Mouse (Mus musculus): ENCODE measurements around the gene Kcnab2. TPM values are rescaled to one million over a fixed set of nuclear protein-coding genes. Genes with fewer than 3 reads are reported as not detected.

Kcnab2 gene
- total and polyA plus RNA-seq, 3 experiments: 82.9 to 118 TPM; not detected in 1

DNA sequence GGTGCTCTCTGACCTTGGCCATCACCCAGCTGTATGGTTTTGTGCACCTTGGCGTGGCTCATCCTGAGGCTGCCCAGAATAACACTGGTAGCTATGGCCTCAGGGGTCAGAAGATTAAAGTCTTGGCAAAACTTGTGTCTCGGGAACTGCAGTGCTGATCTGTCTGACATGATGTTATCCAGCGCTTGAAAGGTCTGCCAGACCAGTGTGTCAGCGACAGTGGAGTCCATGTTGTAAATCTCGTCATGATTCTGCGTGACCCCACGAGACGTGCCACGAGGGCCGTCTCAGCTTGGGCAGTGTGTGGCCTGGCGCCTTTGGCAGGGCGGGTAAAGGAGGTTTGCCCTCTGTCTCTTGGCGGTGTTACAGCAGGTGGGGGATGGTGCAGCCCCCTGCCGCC is 12.6 kb upstream of the Kcnab2 start:
- H3K4me3 ChIP-seq (ENCODE audit: control insufficient read depth in 1 of 2, insufficient read depth in 1 of 2, low read depth in 2 of 2, low read length in 2 of 2): no peak overlapping the region
- H3K27ac ChIP-seq (ENCODE audit: control insufficient read depth, low read depth, low read length): no peak overlapping the region
- no peak overlapping the region for H3K9ac ChIP-seq (ENCODE audit: control insufficient read depth, low read depth, low read length, poor library complexity, severe bottlenecking)
- H3K36me3 ChIP-seq (ENCODE audit: control insufficient read depth in 1 of 2, insufficient read depth in 2 of 2, low read length in 2 of 2): no peaks in the 10 kb centered on the region
- no peaks in the 10 kb centered on the region for H3K27me3 ChIP-seq (ENCODE audit: control insufficient read depth in 1 of 2, insufficient read depth in 2 of 2, low read length in 2 of 2)
- H3K9me3 ChIP-seq (replicated peaks; ENCODE audit: insufficient read depth, low read length): no peaks in the 10 kb centered on the region
- no peaks in the 10 kb centered on the region for H3K4me1 ChIP-seq (ENCODE audit: control insufficient read depth in 1 of 2, insufficient read depth in 2 of 2, low read length in 2 of 2)
- no peaks in the 10 kb centered on the region for H3K79me2 ChIP-seq (ENCODE audit: control insufficient read depth, insufficient read depth, low read length, poor library complexity)
- no peak for TF ChIP-seq POLR2A (IDR thresholded peaks at IDR 0.05; ENCODE audit: control insufficient read depth in 1 of 2, insufficient read depth in 1 of 2, low read depth in 1 of 2, low read length in 2 of 2, poor library complexity in 1 of 2)
- no peak for TF ChIP-seq UBTF (IDR thresholded peaks at IDR 0.05; ENCODE audit: borderline replicate concordance, insufficient read depth, low read depth, low read length)
- TF ChIP-seq USF1 (IDR thresholded peaks at IDR 0.05; ENCODE audit: low read depth, low read length): no peak
- TF ChIP-seq CTCF (IDR thresholded peaks at IDR 0.05 in 2 of 3, conservative IDR thresholded peaks at IDR 0.05 in 1 of 3; ENCODE audit: control insufficient read depth in 1 of 3, insufficient read depth in 1 of 3, low read depth in 2 of 3, low read length in 3 of 3, poor library complexity in 1 of 3, severe bottlenecking in 1 of 3): no peak
- no peak for TF ChIP-seq ZC3H11A (IDR thresholded peaks at IDR 0.05; ENCODE audit: low read depth, low read length)
- no peak for TF ChIP-seq CHD1 (IDR thresholded peaks at IDR 0.05; ENCODE audit: low read depth, low read length)
- no peak for TF ChIP-seq MYB (IDR thresholded peaks at IDR 0.05; ENCODE audit: low read depth, low read length)
- TF ChIP-seq RCOR1 (IDR thresholded peaks at IDR 0.05; ENCODE audit: low read depth, low read length): no peak
- no peak for TF ChIP-seq HCFC1 (IDR thresholded peaks at IDR 0.05; ENCODE audit: low read depth, low read length)
- TF ChIP-seq KAT2A (conservative IDR thresholded peaks at IDR 0.05; ENCODE audit: low read depth, low read length): no peak
- TF ChIP-seq ZMIZ1 (IDR thresholded peaks at IDR 0.05; ENCODE audit: low read depth, low read length): no peak
- TF ChIP-seq MAX (IDR thresholded peaks at IDR 0.05; ENCODE audit: low read length): no peak
- no peak for TF ChIP-seq CHD2 (IDR thresholded peaks at IDR 0.05; ENCODE audit: low read length)
- no peak for TF ChIP-seq SMC3 (IDR thresholded peaks at IDR 0.05; ENCODE audit: low read depth, low read length)
- TF ChIP-seq MAZ (IDR thresholded peaks at IDR 0.05; ENCODE audit: low read depth, low read length): no peak
- no peak for TF ChIP-seq POLR2AphosphoS2 (IDR thresholded peaks at IDR 0.05; ENCODE audit: low read length)
- TF ChIP-seq TAL1 (IDR thresholded peaks at IDR 0.05; ENCODE audit: low read length): no peak
- no peak for TF ChIP-seq ELF1 (IDR thresholded peaks at IDR 0.05; ENCODE audit: low read depth, low read length)
- no peak for DNase-seq (ENCODE audit: low read depth, low spot score)

DNA sequence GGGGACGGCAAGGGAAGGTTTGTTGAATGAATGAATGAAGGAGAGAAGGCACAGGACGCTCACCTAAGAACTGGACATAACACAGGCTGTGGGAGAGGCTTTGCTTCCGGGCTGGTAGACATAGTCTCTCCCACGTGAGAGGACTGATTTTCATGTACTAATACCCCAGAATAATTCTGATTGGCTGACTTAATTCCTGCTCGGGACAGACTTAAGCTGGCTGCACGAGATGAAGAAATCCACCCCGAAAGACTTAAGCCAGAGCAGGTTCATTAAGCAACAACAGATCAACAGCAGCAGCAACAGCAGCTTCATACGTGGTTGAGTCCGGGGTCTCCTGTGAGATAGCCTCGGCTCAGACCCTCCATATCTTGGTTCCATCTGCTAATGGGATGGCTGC is 10.4 kb upstream of the Kcnab2 start:
- no peak for DNase-seq (ENCODE audit: low read depth, low spot score)
- Histone ChIP-seq H3K4me3 (ENCODE audit: control insufficient read depth in 1 of 2, insufficient read depth in 1 of 2, low read depth in 2 of 2, low read length in 2 of 2) (no peak overlapping the region), H3K36me3 (ENCODE audit: control insufficient read depth in 1 of 2, insufficient read depth in 2 of 2, low read length in 2 of 2) (no peaks in the 10 kb centered on the region), H3K9me3 (replicated peaks; ENCODE audit: insufficient read depth, low read length) (no peaks in the 10 kb centered on the region), H3K27ac (ENCODE audit: control insufficient read depth, low read depth, low read length) (no peak overlapping the region), H3K27me3 (ENCODE audit: control insufficient read depth in 1 of 2, insufficient read depth in 2 of 2, low read length in 2 of 2) (no peaks in the 10 kb centered on the region), H3K9ac (ENCODE audit: control insufficient read depth, low read depth, low read length, poor library complexity, severe bottlenecking) (no peak overlapping the region), H3K79me2 (ENCODE audit: control insufficient read depth, insufficient read depth, low read length, poor library complexity) (no peaks in the 10 kb centered on the region), H3K4me1 (ENCODE audit: control insufficient read depth in 1 of 2, insufficient read depth in 2 of 2, low read length in 2 of 2) (no peaks in the 10 kb centered on the region)
- TF ChIP-seq SIN3A (IDR thresholded peaks at IDR 0.05; ENCODE audit: low read length) (no peak), MAX (IDR thresholded peaks at IDR 0.05; ENCODE audit: low read length) (no peak), MYC (IDR thresholded peaks at IDR 0.05; ENCODE audit: low read depth, low read length) (no peak), E2F4 (IDR thresholded peaks at IDR 0.05; ENCODE audit: borderline replicate concordance, low read depth, low read length) (no peak), MYB (IDR thresholded peaks at IDR 0.05; ENCODE audit: low read depth, low read length) (no peak), ZNF384 (IDR thresholded peaks at IDR 0.05; ENCODE audit: low read depth, low read length) (no peak), ZMIZ1 (IDR thresholded peaks at IDR 0.05; ENCODE audit: low read depth, low read length) (no peak), JUND (IDR thresholded peaks at IDR 0.05; ENCODE audit: low read depth, low read length) (no peak), UBTF (IDR thresholded peaks at IDR 0.05; ENCODE audit: borderline replicate concordance, insufficient read depth, low read depth, low read length) (no peak), MAZ (IDR thresholded peaks at IDR 0.05; ENCODE audit: low read depth, low read length) (no peak), CTCF (IDR thresholded peaks at IDR 0.05 in 2 of 3, conservative IDR thresholded peaks at IDR 0.05 in 1 of 3; ENCODE audit: control insufficient read depth in 1 of 3, insufficient read depth in 1 of 3, low read depth in 2 of 3, low read length in 3 of 3, poor library complexity in 1 of 3, severe bottlenecking in 1 of 3) (no peak), CHD1 (IDR thresholded peaks at IDR 0.05; ENCODE audit: low read depth, low read length) (no peak), NELFE (IDR thresholded peaks at IDR 0.05; ENCODE audit: low read depth, low read length) (no peak), NRF1 (IDR thresholded peaks at IDR 0.05; ENCODE audit: insufficient read depth, low read depth, low read length, poor library complexity, severe bottlenecking) (no peak), RAD21 (IDR thresholded peaks at IDR 0.05; ENCODE audit: low read depth, low read length) (no peak), MEF2A (IDR thresholded peaks at IDR 0.05; ENCODE audit: extremely low read depth, insufficient replicate concordance, low read depth, low read length, poor library complexity, severe bottlenecking) (no peak), ZC3H11A (IDR thresholded peaks at IDR 0.05; ENCODE audit: low read depth, low read length) (no peak), GABPA (IDR thresholded peaks at IDR 0.05; ENCODE audit: low read depth, low read length) (no peak), CHD2 (IDR thresholded peaks at IDR 0.05; ENCODE audit: low read length) (no peak), EP300 (IDR thresholded peaks at IDR 0.05; ENCODE audit: low read depth in 1 of 2, low read length in 2 of 2) (no peak)
